Mouse (Mus musculus) stomach, embryonic 14.5 days (tissue): ENCODE results near the gene Por. TPM values are rescaled to one million over a fixed set of nuclear protein-coding genes. Genes with fewer than 3 reads are reported as not detected.

Experiments
- ATAC-seq: fragments of 200-750 bp; cut with Nextera tagmentation; 2 replicates; pipeline ENCODE4 v1.8.0; 2017; ENCODE audit warnings: low read depth, moderate TSS enrichment; ENCODE audit not compliant: insufficient number of reproducible peaks, insufficient read depth, low FRiP score
- H3K27ac ChIP-seq: fragments of 300-500 bp; sonication (generic); 2 replicates; pipeline ENCODE4 v1.5.1; 2014; ENCODE audit warnings: mild to moderate bottlenecking, low read length, moderate library complexity, mixed read lengths
- H3K27me3 ChIP-seq: fragments of 300-500 bp; sonication (generic); 2 replicates; pipeline ENCODE4 v1.6.1; 2014; ENCODE audit warnings: low read length, control low read depth, mixed read lengths; ENCODE audit not compliant: control insufficient read depth, insufficient read depth
- H3K36me3 ChIP-seq: fragments of 300-500 bp; sonication (generic); 2 replicates; pipeline ENCODE4 v1.6.1; 2014; ENCODE audit warnings: mild to moderate bottlenecking, control low read depth, low read length, moderate library complexity, mixed read lengths; ENCODE audit not compliant: control insufficient read depth, insufficient read depth
- H3K4me1 ChIP-seq: fragments of 300-500 bp; sonication (generic); 2 replicates; pipeline ENCODE4 v1.6.1; 2014; ENCODE audit warnings: low read length, control low read depth, mixed read lengths; ENCODE audit not compliant: control insufficient read depth, insufficient read depth
- H3K4me2 ChIP-seq: fragments of 300-500 bp; sonication (generic); replicated peaks from 2 replicates; pipeline ENCODE4 v1.6.1; 2014; ENCODE audit warnings: low read depth, low read length, control low read depth
- H3K4me3 ChIP-seq: fragments of 300-500 bp; sonication (generic); 2 replicates; pipeline ENCODE4 v1.5.1; 2014; ENCODE audit warnings: low read depth, low read length, control low read depth
- H3K9ac ChIP-seq: fragments of 300-500 bp; sonication (generic); replicated peaks from 2 replicates; pipeline ENCODE4 v1.6.1; 2014; ENCODE audit warnings: low read depth, mild to moderate bottlenecking, control low read depth, low read length, moderate library complexity, mixed read lengths
- H3K9me3 ChIP-seq: fragments of 300-500 bp; sonication (generic); 2 replicates; pipeline ENCODE4 v1.6.1; 2016; ENCODE audit warnings: low read depth, low read length, control low read depth; ENCODE audit not compliant: control insufficient read depth
- WGBS: fragments of 180-500 bp; shearing (Covaris S2); extraction: QIAGEN DNeasy Blood & Tissue Kit; methylation state at CpG from one replicate; pipeline ENCODE4 v1.1.7; 2014; 5-methylcytosine and 5-hydroxymethylcytosine counted together
- polyA plus RNA-seq: library from polyadenylated mRNA; unstranded; fragments of >200 nt; fragmentation: Nextera tagmentation; extraction: Ambion mirVana; gene quantifications from 2 replicates; pipeline ENCODE4 v1.2.1, GENCODE M21; 2014

The Por gene
- polyA plus RNA-seq, 1 experiment from 2014 or later: 70.5 TPM

DNA sequence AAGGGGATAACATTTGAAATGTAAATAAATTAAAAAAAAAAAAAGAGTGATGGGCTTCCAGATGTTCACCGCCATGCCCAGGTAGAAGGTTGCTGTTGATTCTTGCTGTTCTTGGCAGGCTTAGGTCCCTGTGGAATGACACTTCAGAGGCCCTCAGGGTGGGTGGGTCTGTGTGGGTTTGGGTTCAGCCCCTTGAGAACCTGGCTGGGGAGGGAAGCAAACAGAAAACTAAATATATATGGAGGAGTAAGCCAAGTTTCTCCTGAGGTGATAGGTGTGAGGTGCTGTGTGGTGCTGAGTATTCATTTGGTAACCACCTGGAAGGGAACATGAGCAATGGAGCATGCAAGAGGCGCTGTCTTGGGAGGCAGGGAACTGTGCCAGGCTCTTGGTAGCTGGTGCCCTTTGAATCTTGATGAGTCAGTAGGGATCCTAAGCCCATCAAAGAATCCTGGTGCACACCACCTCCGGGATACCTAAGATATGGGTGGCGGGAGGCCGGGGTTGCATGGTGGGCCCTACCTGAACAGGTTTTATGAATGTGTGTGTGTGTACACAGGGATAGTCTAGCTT lies 23.5 kb downstream of the Por start:
- Histone ChIP-seq H3K4me2 (no peak overlapping the region), H3K9me3 (no peaks in the 10 kb centered on the region), H3K4me3 (no peak overlapping the region), H3K27me3 (no peaks in the 10 kb centered on the region), H3K4me1 (peaks cover 7% of the 10 kb centered on the region; the same call in 1 of the 2 replicates), H3K27ac (no peak overlapping the region), H3K36me3 (no peaks in the 10 kb centered on the region), H3K9ac (no peak overlapping the region)
- 87% methylated on average over 5 of the region's 5 CpGs for WGBS
- ATAC-seq: no peak

DNA sequence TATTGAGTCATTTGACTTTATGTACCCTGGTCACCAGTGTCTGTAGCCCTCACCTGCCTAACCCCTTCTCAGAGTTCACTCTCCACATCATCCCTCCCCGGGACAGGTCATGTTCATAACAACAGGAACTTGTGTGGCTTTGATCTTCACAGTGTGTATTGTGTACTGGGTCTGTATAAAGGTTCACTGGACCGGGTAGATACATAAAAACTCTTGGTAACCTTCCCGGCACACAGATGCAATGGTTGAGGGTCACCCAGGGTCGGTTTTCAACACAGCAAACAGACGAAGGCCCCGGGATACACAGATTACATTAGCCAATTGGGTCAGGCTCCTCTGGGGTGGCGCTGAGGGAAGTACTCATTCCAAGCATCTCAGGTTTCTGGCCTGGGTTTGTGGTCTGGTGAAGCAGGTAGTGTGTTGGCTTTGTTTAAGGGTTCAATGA lies 25.5 kb downstream of the Por start:
- Histone ChIP-seq H3K9ac (no peak overlapping the region), H3K4me2 (no peak overlapping the region), H3K4me1 (peaks cover 2% of the 10 kb centered on the region; the same call in 1 of the 2 replicates), H3K36me3 (no peaks in the 10 kb centered on the region; the same call in none of the 2 replicates), H3K9me3 (no peaks in the 10 kb centered on the region), H3K27me3 (no peaks in the 10 kb centered on the region), H3K27ac (no peak overlapping the region), H3K4me3 (no peak overlapping the region)
- ATAC-seq: no peak
- 49% methylated on average over 7 of the region's 7 CpGs for WGBS

DNA sequence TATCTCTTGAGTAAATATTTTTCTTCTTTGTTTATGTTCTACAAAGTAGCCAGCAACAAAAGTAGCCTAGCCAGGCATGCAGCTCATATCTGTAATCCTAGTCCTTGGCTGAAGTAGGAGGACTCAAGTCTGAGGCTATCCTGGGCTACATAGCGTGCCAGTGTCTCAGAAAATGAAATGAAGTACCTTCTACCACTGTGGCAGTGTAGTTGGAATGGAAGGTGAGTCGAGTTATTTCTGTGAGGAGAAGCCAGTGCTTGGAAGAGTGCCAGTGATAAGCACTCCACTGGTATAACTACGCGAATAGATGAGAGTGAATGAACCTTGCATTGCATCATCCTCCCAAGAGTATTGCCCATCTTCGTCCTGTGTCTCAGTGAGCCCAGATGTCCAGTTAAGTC lies 27.9 kb downstream of the Por start:
- H3K4me1 ChIP-seq: no peaks in the 10 kb centered on the region
- 82% methylated on average over 5 of the region's 5 CpGs for WGBS
- H3K36me3 ChIP-seq: peaks cover 3% of the 10 kb centered on the region
- no peaks in the 10 kb centered on the region for H3K27me3 ChIP-seq
- no peak for ATAC-seq
- no peaks in the 10 kb centered on the region for H3K9me3 ChIP-seq
- H3K4me3 ChIP-seq: no peak overlapping the region
- no peak overlapping the region for H3K4me2 ChIP-seq
- H3K9ac ChIP-seq: no peak overlapping the region
- H3K27ac ChIP-seq: no peak overlapping the region

DNA sequence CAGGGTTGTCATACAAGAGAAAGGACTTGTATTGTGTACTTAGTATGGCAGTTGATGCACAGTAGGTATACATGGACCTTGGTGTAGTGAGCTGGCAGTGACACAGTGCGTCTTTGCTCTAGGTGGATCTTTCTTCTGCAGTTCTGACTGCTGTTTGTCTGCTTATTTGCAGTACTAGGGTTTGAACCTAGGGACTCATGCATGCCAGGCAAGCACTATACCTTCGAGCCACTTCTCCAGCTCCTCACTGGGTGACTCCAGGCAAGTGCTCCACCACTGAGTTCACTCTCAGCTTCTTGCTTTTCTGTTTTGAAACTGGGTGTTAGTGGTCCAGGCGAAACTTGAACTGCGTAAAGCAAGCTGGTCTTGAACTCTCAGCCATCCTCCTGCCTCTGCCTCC lies 31.8 kb downstream of the Por start:
- Histone ChIP-seq H3K36me3 (peaks cover 3% of the 10 kb centered on the region), H3K9me3 (no peaks in the 10 kb centered on the region), H3K4me2 (no peak overlapping the region), H3K4me1 (no peaks in the 10 kb centered on the region), H3K27ac (no peak overlapping the region), H3K4me3 (no peak overlapping the region), H3K9ac (no peak overlapping the region), H3K27me3 (no peaks in the 10 kb centered on the region)
- ATAC-seq: no peak
- 93% methylated on average over 4 of the region's 4 CpGs for WGBS

DNA sequence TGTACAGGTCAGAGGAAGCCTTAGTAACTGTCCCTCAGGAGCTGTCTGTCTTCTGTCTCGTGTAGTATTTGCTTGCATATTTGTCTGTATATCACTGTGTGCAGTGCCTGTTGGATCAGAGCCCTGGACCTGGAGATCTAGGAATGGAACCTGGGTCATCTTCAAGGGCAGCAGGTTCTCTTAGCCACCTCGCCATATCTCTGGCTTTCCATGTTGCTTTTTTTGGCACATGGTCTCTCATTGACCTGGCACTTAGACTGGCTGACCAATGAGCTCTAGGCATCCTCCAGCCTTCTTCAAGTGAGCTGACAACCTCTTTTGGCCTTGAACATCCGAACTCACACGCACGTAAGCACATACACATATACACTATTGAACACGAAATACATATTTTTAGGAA lies 32.4 kb downstream of the Por start:
- no peak overlapping the region for H3K27ac ChIP-seq
- WGBS: 89% methylated on average over 6 of the region's 6 CpGs
- H3K4me1 ChIP-seq: no peaks in the 10 kb centered on the region

GRCm38 (mm10) chr5:135702682-135703192 lies 32.9 kb downstream of the Por start:
- Histone ChIP-seq H3K4me2 (no peak overlapping the region), H3K27ac (no peak overlapping the region), H3K9me3 (no peaks in the 10 kb centered on the region), H3K36me3 (peaks cover 3% of the 10 kb centered on the region), H3K9ac (no peak overlapping the region), H3K4me1 (no peaks in the 10 kb centered on the region), H3K4me3 (no peak overlapping the region), H3K27me3 (no peaks in the 10 kb centered on the region)
- no peak for ATAC-seq
- 69% methylated on average over 15 of the region's 15 CpGs for WGBS

More for the DNA sequence above, 32.4 kb downstream of the Por start:
- Histone ChIP-seq H3K9ac (no peak overlapping the region), H3K27me3 (no peaks in the 10 kb centered on the region), H3K36me3 (peaks cover 3% of the 10 kb centered on the region), H3K4me2 (no peak overlapping the region), H3K4me3 (no peak overlapping the region), H3K9me3 (no peaks in the 10 kb centered on the region)
- ATAC-seq: no peak

DNA sequence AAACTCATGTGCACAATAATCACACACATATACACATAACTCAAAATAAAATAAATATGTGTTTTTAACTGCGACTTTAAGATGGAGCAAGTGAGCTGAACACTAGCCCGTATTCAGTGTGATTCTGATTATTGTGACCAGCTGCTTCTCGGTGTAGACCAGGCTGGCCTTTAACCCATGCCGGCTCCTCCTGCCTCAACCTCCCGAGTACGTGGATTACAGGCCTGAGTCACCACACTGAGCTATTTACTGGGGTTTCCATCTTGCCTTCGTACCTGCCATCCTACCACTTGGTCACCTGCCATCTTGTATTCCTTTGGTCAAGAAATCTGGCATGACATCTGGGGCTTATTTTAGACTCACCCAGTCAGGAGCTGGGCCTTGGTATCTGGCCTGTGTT lies 33.6 kb downstream of the Por start:
- 93% methylated on average over 7 of the region's 7 CpGs for WGBS
- Histone ChIP-seq H3K9me3 (no peaks in the 10 kb centered on the region), H3K4me3 (no peak overlapping the region), H3K4me1 (no peaks in the 10 kb centered on the region), H3K27me3 (no peaks in the 10 kb centered on the region), H3K36me3 (peaks cover 6% of the 10 kb centered on the region), H3K9ac (no peak overlapping the region), H3K27ac (no peak overlapping the region), H3K4me2 (no peak overlapping the region)
- no peak for ATAC-seq

GRCm38 (mm10) chr5:135705383-135705782 lies 35.5 kb downstream of the Por start:
- 92% methylated on average over 4 of the region's 4 CpGs for WGBS
- no peak for ATAC-seq
- Histone ChIP-seq H3K27ac (no peak overlapping the region), H3K9ac (no peak overlapping the region), H3K4me3 (no peak overlapping the region), H3K4me2 (no peak overlapping the region), H3K9me3 (no peaks in the 10 kb centered on the region), H3K36me3 (peaks cover 6% of the 10 kb centered on the region; the same call in 1 of the 2 replicates), H3K4me1 (no peaks in the 10 kb centered on the region), H3K27me3 (no peaks in the 10 kb centered on the region)

GRCm38 (mm10) chr5:135707039-135707438 lies 37.2 kb downstream of the Por start:
- WGBS: 97% methylated on average over 13 of the region's 13 CpGs
- no peaks in the 10 kb centered on the region for H3K9me3 ChIP-seq

More at GRCm38 (mm10) chr5:135707039-135707438, 37.2 kb downstream of the Por start:
- Histone ChIP-seq H3K27me3 (no peaks in the 10 kb centered on the region), H3K27ac (no peak overlapping the region), H3K4me3 (no peak overlapping the region), H3K9ac (no peak overlapping the region), H3K4me1 (no peaks in the 10 kb centered on the region), H3K4me2 (no peak overlapping the region), H3K36me3 (peaks cover 4% of the 10 kb centered on the region; the same call in 1 of the 2 replicates)
- ATAC-seq: no peak
